Mouse (Mus musculus) lung, postnatal 0 days (tissue): ENCODE measurements around the gene Gm8094. TPM values are rescaled to one million over a fixed set of nuclear protein-coding genes. Genes with fewer than 3 reads are reported as not detected.
"Not testable (repeated sequence)": the region's sequence is repeated elsewhere in the genome, so short reads cannot be mapped to it uniquely, and the experiment has no call there.

ENCODE experiments used
- ATAC-seq: fragments of 200-750 bp; cut with Nextera tagmentation; 2 replicates; pipeline ENCODE4 v1.8.0; 2017; ENCODE audit warnings: moderate library complexity
- DNase-seq: peaks from one replicate; pipeline ENCODE4 v3.0.0-alpha.2; 2016; ENCODE audit warnings: low spot score
- H3K27ac ChIP-seq: fragments of 300-500 bp; sonication (generic); 2 replicates; pipeline ENCODE4 v1.5.1; 2014; ENCODE audit warnings: antibody characterized with exemption, mild to moderate bottlenecking, low read length, mixed read lengths
- H3K27me3 ChIP-seq: fragments of 300-500 bp; sonication (generic); replicated peaks from 2 replicates; pipeline ENCODE4 v1.6.1; 2014; ENCODE audit warnings: low read length, mixed read lengths; ENCODE audit not compliant: insufficient read depth
- H3K36me3 ChIP-seq: fragments of 300-500 bp; sonication (generic); 2 replicates; pipeline ENCODE4 v1.6.1; 2014; ENCODE audit warnings: low read length, mixed read lengths; ENCODE audit not compliant: insufficient read depth
- H3K4me1 ChIP-seq: fragments of 300-500 bp; sonication (generic); 2 replicates; pipeline ENCODE4 v1.6.1; 2014; ENCODE audit warnings: antibody characterized with exemption, low read depth, low read length, mixed read lengths; ENCODE audit not compliant: insufficient read depth
- H3K4me2 ChIP-seq: fragments of 300-500 bp; sonication (generic); replicated peaks from 2 replicates; pipeline ENCODE4 v1.6.1; 2014; ENCODE audit warnings: low read depth, mild to moderate bottlenecking, low read length, moderate library complexity, mixed read lengths
- H3K4me3 ChIP-seq: fragments of 300-500 bp; sonication (generic); 2 replicates; pipeline ENCODE4 v1.5.1; 2014; ENCODE audit warnings: low read depth, low read length
- H3K9ac ChIP-seq: fragments of 300-500 bp; sonication (generic); replicated peaks from 2 replicates; pipeline ENCODE4 v1.6.1; 2014; ENCODE audit warnings: low read depth, mild to moderate bottlenecking
- H3K9me3 ChIP-seq: fragments of 300-500 bp; sonication (generic); 2 replicates; pipeline ENCODE4 v1.6.1; 2016; ENCODE audit warnings: low read length, mixed read lengths
- WGBS: fragments of 180-500 bp; shearing (Covaris S2); extraction: QIAGEN DNeasy Blood & Tissue Kit; methylation state at CpG from one replicate; pipeline ENCODE4 v1.1.7; 2014; 5-methylcytosine and 5-hydroxymethylcytosine counted together
- polyA plus RNA-seq: library from polyadenylated mRNA; unstranded; fragments of >200 nt; fragmentation: Nextera tagmentation; extraction: Ambion mirVana; gene quantifications from 2 replicates; pipeline ENCODE4 v1.2.1, GENCODE M21; 2015

Gene Gm8094
- polyA plus RNA-seq, result not detected in 2 replicates

- H3K4me3 ChIP-seq, ATAC-seq, H3K4me1 ChIP-seq, DNase-seq, H3K9ac ChIP-seq, H3K27me3 ChIP-seq, H3K27ac ChIP-seq, H3K9me3 ChIP-seq, H3K4me2 ChIP-seq, H3K36me3 ChIP-seq: not testable (repeated sequence)
- 78% methylated on average over 2 of the region's 2 CpGs for WGBS
Observed at GRCm38 (mm10) chr14:43076543-43076942, at the start of gene Gm8094. TSS of gene Gm8094 (minus strand) at chr14:43076643.

- 92% methylated on average over 1 of the region's 3 CpGs for WGBS
Observed at GRCm38 (mm10) chr14:43119673-43120072, 43.2 kb upstream of the Gm8094 start.

GRCm38 (mm10) chr14:43100301-43100700 is 23.9 kb upstream of the Gm8094 start, which contains the start of gene Gm8104:
TSS of gene Gm8104 (plus strand) at chr14:43100601.
- H3K4me2 ChIP-seq, ATAC-seq, H3K4me1 ChIP-seq, H3K36me3 ChIP-seq, H3K27ac ChIP-seq, H3K27me3 ChIP-seq, H3K4me3 ChIP-seq, H3K9ac ChIP-seq, DNase-seq, H3K9me3 ChIP-seq: not testable (repeated sequence)
- 55% methylated on average over 3 of the region's 3 CpGs for WGBS

More at GRCm38 (mm10) chr14:43119673-43120072, 43.2 kb upstream of the Gm8094 start:
- not testable (repeated sequence) for H3K9me3 ChIP-seq, ATAC-seq, H3K4me3 ChIP-seq, H3K4me2 ChIP-seq, DNase-seq, H3K36me3 ChIP-seq, H3K4me1 ChIP-seq, H3K27ac ChIP-seq, H3K9ac ChIP-seq, H3K27me3 ChIP-seq

- not testable (repeated sequence) for H3K4me1 ChIP-seq, H3K4me3 ChIP-seq, H3K36me3 ChIP-seq, H3K27me3 ChIP-seq, H3K27ac ChIP-seq, H3K9ac ChIP-seq, H3K9me3 ChIP-seq, DNase-seq, H3K4me2 ChIP-seq, ATAC-seq
- WGBS, result 50% methylated on average over 1 of the region's 14 CpGs
Observed at GRCm38 (mm10) chr14:43089103-43089919, 12.9 kb upstream of the Gm8094 start.

GRCm38 (mm10) chr14:43084936-43085730 is 8.7 kb upstream of the Gm8094 start:
- ATAC-seq, H3K4me1 ChIP-seq, H3K9ac ChIP-seq, H3K9me3 ChIP-seq, H3K27me3 ChIP-seq, DNase-seq, H3K4me3 ChIP-seq, H3K36me3 ChIP-seq, H3K27ac ChIP-seq, H3K4me2 ChIP-seq: not testable (repeated sequence)
- WGBS, result 38% methylated on average over 1 of the region's 1 CpGs

GRCm38 (mm10) chr14:43060179-43060578 is 16.3 kb downstream of the Gm8094 start:
- not testable (repeated sequence) for H3K4me3 ChIP-seq, H3K4me1 ChIP-seq, H3K9me3 ChIP-seq, H3K27ac ChIP-seq, H3K27me3 ChIP-seq, DNase-seq, H3K9ac ChIP-seq, H3K36me3 ChIP-seq, ATAC-seq, H3K4me2 ChIP-seq
- WGBS, result 55% methylated on average over 4 of the region's 4 CpGs

GRCm38 (mm10) chr14:43058063-43058462 is 18.4 kb downstream of the Gm8094 start:
- H3K36me3 ChIP-seq, H3K4me3 ChIP-seq, H3K4me2 ChIP-seq, H3K27ac ChIP-seq, DNase-seq, H3K4me1 ChIP-seq, ATAC-seq, H3K27me3 ChIP-seq, H3K9ac ChIP-seq, H3K9me3 ChIP-seq: not testable (repeated sequence)
- 65% methylated on average over 3 of the region's 3 CpGs for WGBS

Other genes starting within 250 kb of the Gm8094 start
- not detected in 2 replicates for gene Gm21977, start 223.2 kb downstream of the Gm8094 start, polyA plus RNA-seq
- gene Gm8082, start 83.0 kb downstream of the Gm8094 start, polyA plus RNA-seq, result not detected in 2 replicates
- not detected in 2 replicates for gene Gm10376, start 61.0 kb downstream of the Gm8094 start, polyA plus RNA-seq
- not detected in 2 replicates for gene Gm8104, start 24.0 kb upstream of the Gm8094 start, polyA plus RNA-seq
- gene Gm7233, start 103.2 kb upstream of the Gm8094 start, polyA plus RNA-seq, result not detected in 2 replicates
- gene Gm8122, start 158.7 kb upstream of the Gm8094 start, polyA plus RNA-seq, result not detected in 2 replicates
- not detected in 2 replicates for gene Gm8126, start 182.0 kb upstream of the Gm8094 start, polyA plus RNA-seq
- gene Gm9732, start 198.4 kb upstream of the Gm8094 start, polyA plus RNA-seq, result not detected in 2 replicates
- not detected in 2 replicates for gene Gm8127, start 217.2 kb upstream of the Gm8094 start, polyA plus RNA-seq